Mouse (Mus musculus): ENCODE data around the gene Hoxc8.

Gene Hoxc8

GRCm38 (mm10) chr15:102965003-102965891 lies 25.2 kb upstream of the Hoxc8 start:
- DNase-seq (ENCODE audit: inconsistent age in 2 of 2, low spot score in 1 of 2): peak in 1 of 2 experiments; percentile 29

- DNase-seq (ENCODE audit: inconsistent age in 2 of 2, low spot score in 1 of 2): peak; percentile 81 to 94
Measured at GRCm38 (mm10) chr15:102965892-102966775, 24.3 kb upstream of the Hoxc8 start.

GRCm38 (mm10) chr15:102966776-102967311 lies 23.6 kb upstream of the Hoxc8 start, which contains the start of gene Hoxc10:
TSS of gene Hoxc10 (plus strand) at chr15:102966796.
- no peak for DNase-seq (ENCODE audit: inconsistent age in 2 of 2, low spot score in 1 of 2)

GRCm38 (mm10) chr15:102967312-102967510 lies 23.2 kb upstream of the Hoxc8 start, which contains the start of gene Hoxc5:
TSS of gene Hoxc5 (plus strand) at chr15:102967443.
- DNase-seq (ENCODE audit: inconsistent age in 2 of 2, low spot score in 1 of 2): no peak

- DNase-seq (ENCODE audit: inconsistent age in 2 of 2, low spot score in 1 of 2): peak in 1 of 2 experiments; percentile 32
Measured at GRCm38 (mm10) chr15:102967511-102968397, 22.7 kb upstream of the Hoxc8 start.

DNA sequence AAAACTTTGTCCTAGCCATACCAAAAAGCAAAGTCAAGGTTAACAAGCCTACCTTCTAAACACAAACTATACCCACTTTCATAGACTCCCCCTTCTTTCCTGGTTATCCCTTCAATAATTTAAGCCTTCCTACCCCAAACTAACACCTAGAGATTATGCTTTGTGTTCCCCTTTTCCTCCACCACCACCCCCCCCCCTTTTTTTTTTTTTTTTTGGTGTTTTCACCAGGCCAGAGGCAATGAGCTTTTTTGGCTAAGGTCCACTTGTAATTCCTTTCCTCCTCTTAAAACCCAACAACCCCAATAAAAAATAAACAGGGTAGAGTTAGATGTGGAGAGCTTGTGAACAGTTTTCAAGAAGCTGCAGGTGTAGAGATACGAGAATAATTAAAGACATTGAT lies 21.1 kb upstream of the Hoxc8 start:
- no peak for DNase-seq (ENCODE audit: inconsistent age in 2 of 2, low spot score in 1 of 2)

DNA sequence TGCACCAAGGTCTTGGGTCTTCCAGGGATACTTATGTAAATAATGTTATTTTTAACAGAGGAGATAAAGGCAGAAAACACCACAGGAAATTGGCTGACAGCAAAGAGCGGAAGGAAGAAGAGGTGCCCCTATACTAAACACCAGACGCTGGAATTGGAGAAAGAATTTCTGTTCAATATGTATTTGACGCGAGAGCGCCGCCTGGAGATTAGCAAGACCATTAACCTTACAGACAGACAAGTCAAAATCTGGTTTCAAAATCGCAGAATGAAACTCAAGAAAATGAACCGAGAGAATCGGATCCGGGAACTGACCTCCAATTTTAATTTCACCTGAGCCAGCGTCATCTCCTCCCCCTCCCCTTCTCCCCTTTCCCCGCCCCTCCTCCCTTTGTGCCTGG lies 19.7 kb upstream of the Hoxc8 start:
- peak in 1 of 2 experiments; percentile 69 for DNase-seq (ENCODE audit: inconsistent age in 2 of 2, low spot score in 1 of 2)

DNA sequence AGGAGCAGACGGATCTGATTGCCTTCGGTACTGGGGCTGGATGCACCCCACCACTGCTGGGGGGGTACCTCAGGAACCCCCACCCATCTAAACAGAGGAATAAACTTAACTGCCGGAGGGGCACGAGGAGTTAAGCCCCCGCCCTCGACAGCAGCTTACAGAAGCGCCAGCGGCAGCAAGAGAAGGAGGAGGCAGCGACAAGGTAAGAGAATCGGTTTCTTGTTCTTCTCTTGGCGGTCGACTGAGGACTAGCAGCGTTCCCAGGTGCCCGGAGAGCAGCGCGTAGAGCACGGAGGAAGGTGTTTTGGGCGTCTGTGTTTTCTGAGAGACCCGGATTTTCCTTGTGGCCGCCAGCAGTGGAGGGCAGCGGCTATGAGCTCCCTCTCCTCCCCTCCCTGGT lies 18.2 kb upstream of the Hoxc8 start:
- DNase-seq (ENCODE audit: inconsistent age in 2 of 2, low spot score in 1 of 2): no peak

- DNase-seq (ENCODE audit: inconsistent age in 2 of 2, low spot score in 1 of 2): no peak
Measured at GRCm38 (mm10) chr15:102972753-102973152, 17.7 kb upstream of the Hoxc8 start.

DNA sequence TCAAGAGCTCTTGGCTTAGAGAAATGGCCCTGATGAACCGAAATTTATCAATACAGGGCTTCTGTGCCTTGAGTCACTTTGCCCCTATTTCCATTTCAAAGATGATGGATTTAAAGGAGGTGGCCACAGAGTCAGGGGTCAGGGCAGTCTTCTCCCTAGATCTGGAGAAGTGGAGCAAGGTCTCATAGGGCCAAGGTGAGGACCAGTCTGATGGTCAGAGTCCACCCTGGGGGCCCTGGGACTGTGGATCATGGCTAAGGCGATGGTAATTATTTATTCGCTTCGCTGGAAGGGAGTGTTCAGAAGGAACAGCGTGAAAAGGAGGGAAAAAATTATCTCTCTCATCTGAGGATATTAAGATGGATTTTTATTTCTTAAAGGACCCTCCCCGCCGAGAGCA lies 15.4 kb upstream of the Hoxc8 start:
- DNase-seq (ENCODE audit: inconsistent age in 2 of 2, low spot score in 1 of 2): no peak

DNA sequence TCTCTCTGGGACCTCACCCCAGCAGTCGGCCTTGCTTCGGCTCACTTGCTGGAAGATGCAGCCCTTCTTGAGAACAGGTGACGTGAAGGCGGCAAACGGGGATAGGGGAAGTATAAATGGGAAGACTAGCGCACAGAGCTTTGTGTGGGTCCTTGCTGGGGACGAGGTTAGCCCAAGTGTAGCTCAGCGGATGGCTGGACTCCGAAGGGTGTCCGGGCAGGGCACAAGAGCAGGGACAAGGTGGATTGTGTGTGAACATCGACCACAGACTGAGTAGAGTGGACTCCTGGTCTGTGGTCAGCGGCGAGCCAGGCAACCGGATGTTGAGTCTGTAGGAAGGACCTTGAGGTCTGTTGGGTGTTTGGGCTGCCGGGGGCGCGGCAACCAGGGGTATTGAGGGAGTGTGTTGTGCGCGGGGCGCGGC lies 14.7 kb upstream of the Hoxc8 start:
- DNase-seq (ENCODE audit: inconsistent age in 2 of 2, low spot score in 1 of 2): no peak

DNA sequence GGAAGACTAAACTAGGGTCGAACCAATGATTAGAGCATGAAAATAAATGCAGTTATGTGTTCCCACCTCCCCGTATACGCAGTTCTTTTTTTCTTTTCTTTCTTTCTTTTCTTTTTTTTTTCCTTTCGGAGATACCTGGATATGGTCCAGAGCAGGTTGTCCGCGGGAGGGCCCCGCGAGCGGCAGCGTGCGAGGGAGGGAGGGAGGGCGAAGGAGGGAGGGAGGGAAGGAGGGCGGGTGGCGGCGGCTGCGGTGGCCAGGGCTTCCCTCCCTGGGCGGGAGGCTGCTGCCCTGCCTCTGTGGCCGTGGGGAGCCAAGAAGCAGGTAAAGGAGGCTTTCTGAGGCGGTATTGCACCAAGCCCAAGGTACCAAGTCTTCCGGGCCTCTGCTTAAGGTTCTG lies 14.2 kb upstream of the Hoxc8 start, which contains the start of gene Hoxc9:
TSS of gene Hoxc9 (plus strand) at position 269 of the 400 bp plus-strand sequence.
- no peak for DNase-seq (ENCODE audit: inconsistent age in 2 of 2, low spot score in 1 of 2)

DNA sequence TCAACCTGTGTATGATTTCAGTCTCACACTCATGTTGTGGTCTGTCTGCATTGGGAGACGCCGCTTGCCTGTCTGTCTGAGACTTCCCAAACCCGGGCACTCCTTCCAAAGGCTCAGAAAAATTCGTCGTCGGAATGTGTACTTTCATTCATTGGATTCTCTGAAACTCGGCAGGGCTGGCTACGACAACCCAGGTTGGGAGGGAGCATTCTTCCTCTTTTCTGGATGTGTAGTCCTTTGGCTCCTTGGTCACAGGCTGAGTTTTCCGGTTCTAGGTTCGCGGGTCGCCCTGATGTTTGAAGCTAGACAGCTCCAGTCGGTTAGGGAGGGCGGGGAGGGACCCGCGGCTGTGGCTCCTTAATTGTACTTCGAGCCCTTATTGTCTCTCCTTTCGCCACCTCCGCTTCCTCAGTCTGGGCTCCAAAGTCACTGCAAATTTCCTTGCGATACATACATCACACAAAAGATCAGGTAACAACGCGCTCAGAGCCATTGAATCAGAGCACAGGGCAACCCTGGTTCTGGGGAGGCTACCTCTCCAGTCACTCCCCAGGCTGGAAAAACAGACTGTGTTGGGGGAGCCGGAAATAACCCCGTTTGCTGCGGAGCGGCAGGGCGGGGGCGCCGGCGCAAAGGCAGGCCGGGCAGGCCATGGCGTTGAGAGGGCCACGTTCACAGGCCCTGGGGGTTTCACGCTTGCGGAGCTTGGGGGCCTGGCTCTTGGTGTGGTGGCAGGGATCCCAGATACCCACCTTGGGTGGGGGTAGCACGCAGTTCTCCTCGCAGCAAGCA lies 13.6 kb upstream of the Hoxc8 start:
- DNase-seq (ENCODE audit: inconsistent age in 2 of 2, low spot score in 1 of 2): peak in 1 of 2 experiments; percentile 66

DNA sequence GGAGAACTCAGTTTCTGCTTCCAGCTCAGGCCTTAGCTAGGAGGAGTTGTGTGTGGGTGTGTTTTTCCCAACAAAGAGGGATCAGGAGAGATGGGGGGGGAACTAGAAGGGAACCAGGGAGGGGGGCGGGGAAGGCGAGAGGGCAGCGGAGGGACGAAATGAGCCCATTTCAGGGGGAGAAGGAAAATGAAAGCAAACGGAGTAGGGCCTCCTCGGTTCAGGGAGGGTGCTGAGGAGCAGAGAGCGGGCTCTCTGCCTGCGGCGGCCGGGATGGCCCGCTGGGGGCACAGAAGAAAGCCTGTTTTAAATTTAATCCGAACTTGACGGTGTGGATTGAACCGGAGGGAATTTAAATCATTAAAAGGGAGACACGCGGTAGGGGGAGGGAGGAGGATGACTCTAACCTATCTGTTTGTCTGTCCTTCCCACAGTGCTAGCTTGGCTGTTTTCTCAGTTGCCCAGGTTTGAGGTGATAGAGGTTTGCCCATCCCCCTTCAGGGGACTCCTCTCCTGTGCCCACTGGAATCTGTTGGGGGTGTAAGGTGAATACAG lies 12.9 kb upstream of the Hoxc8 start:
- DNase-seq (ENCODE audit: inconsistent age in 2 of 2, low spot score in 1 of 2): no peak

DNA sequence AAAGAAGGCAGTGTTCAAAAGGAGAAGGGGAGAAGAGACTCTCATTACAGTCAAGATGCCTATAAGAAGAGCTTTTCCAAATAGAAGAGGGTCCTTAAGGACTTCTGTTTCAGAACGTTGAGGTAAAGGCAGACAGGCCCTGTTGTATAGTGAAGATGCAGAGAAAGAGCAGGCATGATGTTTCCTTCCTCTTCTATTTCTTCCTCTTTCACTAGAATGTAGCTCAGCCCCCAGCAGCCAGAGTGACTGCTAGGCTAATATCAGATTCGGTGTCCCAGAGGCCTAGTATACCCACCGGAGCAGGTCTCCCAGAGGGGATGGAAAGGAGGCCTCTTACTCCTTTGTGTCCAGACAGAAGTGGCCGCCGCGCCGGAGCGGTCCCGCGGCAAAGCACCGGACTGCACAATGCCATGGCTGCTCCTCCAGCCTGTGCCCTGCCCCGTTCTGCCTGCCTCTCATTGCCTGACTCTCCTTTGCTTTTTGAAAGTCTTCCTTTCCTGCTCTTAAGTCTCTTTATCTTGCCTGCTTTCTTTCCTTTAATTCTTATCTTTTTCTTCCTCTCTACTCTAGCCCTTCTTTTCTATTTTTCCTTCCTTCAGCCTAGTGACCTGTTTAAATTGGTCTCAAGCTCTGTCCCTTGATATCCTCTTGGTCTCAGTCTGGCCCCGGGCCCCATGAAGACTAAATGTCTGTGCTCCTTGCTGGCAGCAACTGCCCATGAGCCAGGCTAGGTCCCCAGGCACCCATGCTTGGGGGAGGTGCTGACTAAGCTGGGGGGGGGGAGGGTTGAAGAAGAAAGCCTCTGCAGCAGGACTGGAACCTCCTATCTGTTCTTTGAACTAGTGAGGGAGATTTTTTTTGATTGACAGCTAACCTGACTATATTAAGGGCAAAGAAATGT lies 11.5 kb upstream of the Hoxc8 start:
- DNase-seq (ENCODE audit: inconsistent age in 2 of 2, low spot score in 1 of 2): no peak

GRCm38 (mm10) chr15:102979936-102980335 lies 10.5 kb upstream of the Hoxc8 start:
- DNase-seq (ENCODE audit: inconsistent age in 2 of 2, low spot score in 1 of 2): no peak

GRCm38 (mm10) chr15:102980352-102980751 lies 10.1 kb upstream of the Hoxc8 start:
- DNase-seq (ENCODE audit: inconsistent age in 2 of 2, low spot score in 1 of 2): no peak

GRCm38 (mm10) chr15:102980912-102981311 lies 9.5 kb upstream of the Hoxc8 start:
- DNase-seq (ENCODE audit: inconsistent age in 2 of 2, low spot score in 1 of 2): no peak

Measured in adrenal gland, adult (tissue).